Mouse (Mus musculus) thymus, postnatal 25 days (tissue): ENCODE data around the gene Ano5.

Experiments used
- DNase-seq: peaks from one replicate; pipeline ENCODE4 v3.0.0; 2022

The Ano5 gene

GRCm38 (mm10) chr7:51510671-51511651 lies at the start of gene Ano5:
Gene Ano5, plus strand, starts transcription at chr7:51511029.
- no peak for DNase-seq

GRCm38 (mm10) chr7:51499396-51499795 lies 11.4 kb upstream of the Ano5 start:
- no peak for DNase-seq

DNA sequence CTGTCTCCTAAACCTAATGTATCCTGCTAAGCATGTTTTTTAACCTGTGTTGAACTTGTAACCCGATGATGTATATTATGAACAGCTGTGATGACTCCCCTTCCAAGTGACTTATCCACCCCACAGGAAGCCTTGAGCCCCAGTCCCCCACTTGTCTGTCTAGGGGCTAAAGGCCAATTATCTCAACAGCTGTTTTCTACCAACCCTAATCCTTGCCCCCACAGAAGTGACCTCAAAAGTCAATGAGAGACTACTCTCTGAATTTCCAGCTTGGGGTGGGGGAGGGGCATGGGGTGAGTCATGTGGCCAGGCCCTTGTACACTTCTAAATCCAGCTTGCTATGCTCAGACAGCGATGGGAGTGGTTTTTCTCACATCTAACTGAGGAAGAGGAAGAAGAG lies 6.9 kb upstream of the Ano5 start:
- no peak for DNase-seq

DNA sequence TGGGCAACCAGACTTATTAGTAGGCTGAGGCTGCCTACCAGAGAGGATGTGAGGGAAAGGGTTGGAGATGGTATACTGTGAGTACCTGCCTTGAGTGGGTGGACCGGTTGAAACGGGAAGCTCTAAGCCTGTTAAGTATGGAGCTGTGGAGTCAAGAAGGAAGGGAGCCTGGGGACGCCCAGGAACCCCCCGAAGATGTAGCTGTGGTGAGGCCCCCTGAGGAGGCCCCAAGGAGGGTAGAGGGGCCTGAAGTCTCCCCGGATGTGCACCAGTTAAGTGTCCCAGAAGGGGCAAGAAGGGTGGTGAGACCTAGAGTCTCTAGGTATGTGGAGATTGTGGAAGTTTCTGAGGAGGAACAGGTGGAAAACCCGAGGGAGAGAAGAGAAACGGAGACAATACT lies 682 bp upstream of the Ano5 start:
- DNase-seq: no peak

- no peak for DNase-seq
Observed at GRCm38 (mm10) chr7:51539344-51539743, 28.5 kb downstream of the Ano5 start.

DNA sequence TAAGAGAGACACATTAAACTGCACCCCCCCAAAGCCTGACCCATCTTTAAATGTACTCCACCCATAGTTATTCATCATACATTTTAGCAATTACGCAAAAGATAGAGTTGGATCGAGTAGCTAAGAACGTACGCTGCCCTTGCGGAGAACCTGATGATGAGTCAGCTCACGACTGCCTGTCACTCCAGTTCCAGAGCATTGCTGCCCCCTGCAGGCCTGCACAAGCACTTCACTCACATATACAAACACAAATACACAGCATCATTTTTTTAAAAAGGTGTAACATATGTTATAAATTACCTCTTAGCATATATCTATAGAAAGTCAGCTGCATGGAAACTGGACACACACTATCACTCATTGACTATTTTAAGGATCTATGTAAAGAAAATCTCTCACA lies 29.9 kb downstream of the Ano5 start:
- DNase-seq: no peak

- DNase-seq: no peak
Observed at GRCm38 (mm10) chr7:51600021-51600420, 89.2 kb downstream of the Ano5 start.

GRCm38 (mm10) chr7:51603741-51604140 lies 92.9 kb downstream of the Ano5 start:
- DNase-seq: no peak

DNA sequence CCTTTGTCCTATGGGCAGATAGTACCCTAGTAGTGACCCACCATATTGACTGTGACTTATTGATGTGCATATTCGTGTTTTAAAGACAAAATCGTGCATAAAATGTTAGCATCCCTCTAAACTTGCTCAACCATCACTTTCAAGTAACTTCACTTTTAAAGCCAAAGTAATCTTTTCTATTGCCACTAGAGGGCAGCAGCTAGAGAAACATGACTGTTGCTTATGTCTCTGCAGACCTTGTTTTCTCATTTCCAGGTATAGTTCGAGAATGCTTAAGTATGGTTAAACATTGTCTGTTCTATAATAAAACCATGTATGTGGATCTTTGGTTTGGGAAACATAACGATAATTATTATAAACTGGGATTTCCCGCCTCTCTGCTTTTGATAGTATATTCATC lies 103.6 kb downstream of the Ano5 start:
- no peak for DNase-seq

DNA sequence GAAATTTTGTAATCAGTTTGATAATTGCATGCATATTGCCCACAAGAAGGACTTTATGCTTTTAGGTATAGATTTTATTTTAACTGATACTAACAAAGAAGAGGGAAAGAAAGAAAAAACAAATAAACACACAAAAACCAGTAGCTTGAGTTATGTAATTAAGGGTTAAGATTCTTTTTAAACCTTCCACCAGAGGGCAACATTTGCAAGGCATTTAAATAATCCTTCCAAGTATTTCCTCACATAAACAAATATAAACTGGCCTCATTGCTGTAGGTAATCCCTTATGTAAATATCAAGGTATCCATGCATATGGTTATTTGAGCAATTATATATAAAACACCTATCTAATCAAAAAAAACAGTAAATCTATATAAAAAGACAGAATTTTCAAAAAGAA lies 107.1 kb downstream of the Ano5 start:
- DNase-seq: no peak

DNA sequence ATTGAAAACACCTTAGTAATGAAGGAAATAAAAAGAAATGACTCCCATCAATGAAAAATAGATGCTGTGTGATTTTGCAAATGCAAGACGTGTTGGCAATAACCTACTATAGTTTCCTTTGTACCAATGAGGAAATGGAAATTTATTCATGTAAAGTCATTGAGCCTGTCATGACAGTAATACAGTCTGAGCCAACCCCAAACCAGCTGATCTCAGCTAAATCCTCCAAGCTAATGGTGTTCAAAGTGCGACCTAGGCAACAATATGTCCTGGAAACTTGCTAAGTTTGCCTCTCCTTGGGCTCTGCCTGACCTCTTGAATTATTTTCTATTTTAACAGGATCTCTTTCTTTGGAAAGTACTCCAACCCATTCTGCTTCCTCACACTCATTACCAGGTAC lies 107.6 kb downstream of the Ano5 start:
- no peak for DNase-seq

GRCm38 (mm10) chr7:51619977-51620376 lies 109.1 kb downstream of the Ano5 start:
- DNase-seq: no peak

- DNase-seq: peak; percentile 1
Observed at GRCm38 (mm10) chr7:51621694-51622145, 110.9 kb downstream of the Ano5 start, which contains the start of gene Slc17a6. Gene Slc17a6, plus strand, starts transcription at chr7:51622006.

- no peak for DNase-seq
Observed at GRCm38 (mm10) chr7:51622196-51622595, 111.4 kb downstream of the Ano5 start.

- no peak for DNase-seq
Observed at GRCm38 (mm10) chr7:51622666-51623065, 111.8 kb downstream of the Ano5 start.

DNA sequence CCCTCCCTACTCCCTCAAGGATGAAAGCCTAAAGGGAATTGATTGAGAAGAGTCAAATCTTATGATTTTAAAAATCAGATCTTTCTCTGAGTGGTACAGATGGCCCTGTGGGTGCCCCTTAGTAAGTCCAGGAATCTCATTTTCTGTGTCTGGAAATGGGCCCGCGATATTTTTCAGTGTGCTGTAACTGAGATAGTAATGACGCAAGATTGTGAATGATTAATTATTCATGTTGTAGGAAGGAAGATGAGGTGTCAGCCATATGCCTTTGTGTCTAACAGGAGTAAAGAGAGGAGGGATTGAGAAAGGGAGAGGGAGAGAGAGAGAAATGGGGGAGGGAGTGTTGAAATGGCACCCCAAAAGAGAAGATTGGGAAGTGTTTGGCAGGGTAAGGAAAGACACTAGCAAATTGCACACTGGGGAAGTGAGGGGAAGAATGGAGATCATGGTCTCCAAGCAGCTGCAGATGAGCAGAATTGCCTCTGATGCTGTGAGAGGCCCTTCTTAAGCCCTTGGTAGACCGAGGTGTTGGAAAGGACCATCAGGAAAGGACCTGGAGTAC lies 113.6 kb downstream of the Ano5 start:
- no peak for DNase-seq

DNA sequence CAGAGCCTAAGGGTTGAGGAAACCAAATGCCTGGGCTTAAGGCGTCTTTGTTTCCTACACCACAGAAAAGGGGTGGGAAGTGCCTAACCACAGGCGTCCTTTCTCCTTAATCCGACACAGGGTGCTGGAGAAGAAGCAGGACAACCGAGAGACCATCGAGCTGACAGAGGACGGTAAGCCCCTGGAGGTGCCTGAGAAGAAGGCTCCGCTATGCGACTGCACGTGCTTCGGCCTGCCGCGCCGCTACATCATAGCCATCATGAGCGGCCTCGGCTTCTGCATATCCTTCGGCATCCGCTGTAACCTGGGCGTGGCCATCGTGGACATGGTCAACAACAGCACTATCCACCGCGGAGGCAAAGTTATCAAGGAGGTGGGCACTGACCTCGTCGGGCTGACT lies 114.3 kb downstream of the Ano5 start:
- DNase-seq: no peak

GRCm38 (mm10) chr7:51625591-51626255 lies 114.9 kb downstream of the Ano5 start:
- DNase-seq: no peak

GRCm38 (mm10) chr7:51626451-51627000 lies 115.7 kb downstream of the Ano5 start:
- DNase-seq: no peak

DNA sequence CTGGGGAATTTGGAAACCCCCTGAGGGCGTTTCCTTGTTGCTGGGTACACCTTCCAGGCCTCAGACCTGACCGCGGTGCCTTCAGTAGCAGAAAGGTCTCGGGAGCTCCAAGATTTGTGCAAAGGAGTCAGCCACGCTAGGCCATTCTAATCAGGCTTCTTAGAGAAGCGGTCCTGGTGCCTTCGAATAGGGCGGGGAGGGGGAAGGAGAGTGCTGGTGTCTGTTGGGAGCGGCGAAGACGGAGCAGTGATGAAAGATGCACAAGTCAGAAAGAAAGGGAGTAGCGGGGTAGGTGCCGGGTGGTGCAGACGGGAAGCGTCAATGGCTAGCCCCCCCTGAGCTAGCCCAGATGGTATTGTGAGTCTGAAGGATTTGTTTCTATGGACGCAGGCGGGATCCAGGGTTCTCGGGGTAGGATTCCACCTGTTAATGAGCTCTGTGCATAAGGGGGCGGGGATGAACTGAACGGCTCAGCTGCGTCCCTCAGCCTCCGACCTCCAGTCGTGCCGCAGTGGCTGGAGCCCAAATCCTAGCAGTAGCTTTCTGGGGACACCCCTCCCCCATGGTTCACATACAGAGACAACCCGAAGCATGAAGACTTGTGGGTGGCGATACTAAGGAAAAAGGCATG lies 116.3 kb downstream of the Ano5 start:
- no peak for DNase-seq

DNA sequence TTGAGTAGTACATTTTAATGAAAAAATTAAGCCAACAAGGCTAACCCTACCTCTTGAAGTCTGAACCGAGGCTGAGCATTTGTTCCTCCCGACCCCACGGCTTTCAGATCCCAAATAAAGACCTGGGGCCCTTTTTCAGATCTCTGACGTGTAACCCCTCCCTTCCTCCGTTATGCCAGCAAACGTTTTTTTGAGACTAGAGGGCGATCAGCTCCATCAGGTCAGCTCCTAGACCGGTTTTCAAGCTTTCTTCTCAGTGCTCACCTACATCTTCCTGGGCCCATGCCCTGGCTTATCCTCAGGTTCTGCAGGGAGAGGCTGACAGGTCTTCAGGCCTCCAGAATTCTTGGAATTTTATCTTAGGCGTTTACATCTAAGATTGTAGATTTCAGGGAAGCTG lies 116.8 kb downstream of the Ano5 start:
- DNase-seq: no peak

DNA sequence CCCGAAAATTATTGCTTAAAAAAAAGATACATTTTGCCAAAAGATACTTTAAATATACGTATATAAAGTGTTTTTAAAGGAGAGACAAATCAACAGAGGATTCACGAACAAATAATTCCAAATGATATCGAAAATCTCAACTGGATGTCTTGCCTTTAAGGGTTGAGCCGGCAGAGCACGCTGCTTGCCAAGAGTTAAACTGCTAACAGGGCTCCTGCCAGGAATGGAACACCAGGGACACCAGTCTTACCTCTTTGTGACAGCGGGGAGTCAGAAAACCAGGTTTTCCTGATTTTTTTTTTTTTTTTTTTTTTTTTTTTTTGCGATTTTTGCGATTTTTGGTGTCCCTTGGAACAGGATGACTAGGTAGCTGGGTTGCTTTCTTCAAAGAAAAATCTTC lies 117.5 kb downstream of the Ano5 start:
- DNase-seq: no peak

DNA sequence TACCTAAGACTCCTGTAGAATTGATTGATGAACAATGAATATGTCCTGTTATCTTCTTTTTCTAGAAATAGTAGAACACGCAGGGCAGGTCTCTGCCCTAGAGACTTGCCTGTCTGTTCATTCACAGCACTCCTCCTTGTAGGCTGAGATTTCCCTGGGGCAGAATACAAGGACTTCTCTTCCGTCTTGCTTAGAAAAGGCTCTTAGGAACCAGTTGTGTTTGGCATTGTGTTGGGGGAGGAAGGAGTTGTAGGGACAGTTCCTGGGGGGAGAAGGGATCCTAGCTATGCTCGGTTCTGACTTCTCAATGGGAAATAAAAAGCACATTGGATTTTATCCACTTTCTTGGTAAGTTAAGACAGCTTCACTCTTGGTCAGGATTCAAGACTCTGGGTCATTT lies 118.4 kb downstream of the Ano5 start:
- DNase-seq: no peak
